Mouse (Mus musculus) liver, adult (tissue): ENCODE results near the gene Rgsl1.
A peak's percentile ranks its signal among the peaks of the same experiment; 100 is the strongest.

Experiments
- GATA4 ChIP-seq: IDR thresholded peaks from 2 replicates; pipeline ENCODE4 v1.6.1; 2014; ENCODE audit warnings: mild to moderate bottlenecking, low read length; ENCODE audit not compliant: insufficient replicate concordance

The Rgsl1 gene

GRCm38 (mm10) chr1:153750054-153750453 is 93.9 kb downstream of the Rgsl1 start:
- no peak for TF ChIP-seq GATA4

- 0 out of 2 replicates have a peak, but pooled peaks have one; percentile 15 for TF ChIP-seq GATA4
Observed at GRCm38 (mm10) chr1:153749211-153749801, 94.6 kb downstream of the Rgsl1 start, which contains the start of gene Rnasel. Gene Rnasel (plus strand): TSS chr1:153749426.

- TF ChIP-seq GATA4: no peak
Observed at GRCm38 (mm10) chr1:153748549-153748948, 95.4 kb downstream of the Rgsl1 start.

- TF ChIP-seq GATA4: no peak
Observed at GRCm38 (mm10) chr1:153747861-153748530, 95.9 kb downstream of the Rgsl1 start.

- TF ChIP-seq GATA4: no peak
Observed at GRCm38 (mm10) chr1:153746728-153747127, 97.2 kb downstream of the Rgsl1 start.

GRCm38 (mm10) chr1:153746119-153746670 is 97.7 kb downstream of the Rgsl1 start:
- no peak for TF ChIP-seq GATA4

- no peak for TF ChIP-seq GATA4
Observed at GRCm38 (mm10) chr1:153742374-153743155, 101.4 kb downstream of the Rgsl1 start.

- TF ChIP-seq GATA4: no peak
Observed at GRCm38 (mm10) chr1:153741551-153742316, 102.2 kb downstream of the Rgsl1 start.

GRCm38 (mm10) chr1:153740775-153741400 is 103.1 kb downstream of the Rgsl1 start:
- no peak for TF ChIP-seq GATA4

- no peak for TF ChIP-seq GATA4
Observed at GRCm38 (mm10) chr1:153740145-153740544, 103.8 kb downstream of the Rgsl1 start, which contains the start of gene Rgs16. Gene Rgs16 (plus strand): TSS chr1:153740349.

- no peak for TF ChIP-seq GATA4
Observed at GRCm38 (mm10) chr1:153739437-153740015, 104.4 kb downstream of the Rgsl1 start.

- no peak for TF ChIP-seq GATA4
Observed at GRCm38 (mm10) chr1:153737101-153738085, 106.5 kb downstream of the Rgsl1 start.

- TF ChIP-seq GATA4: no peak
Observed at GRCm38 (mm10) chr1:153736096-153736495, 107.8 kb downstream of the Rgsl1 start.
